Mouse (Mus musculus) cerebellum, postnatal 10 days (tissue): ENCODE measurements around the gene Catsperg1.

Experiments used
- DNase-seq, 2 experiments: peaks; one replicate each; pipeline ENCODE4 v3.0.0; 2021; ENCODE audit warnings: mixed read lengths in 2 of 2

Catsperg1 gene

DNA sequence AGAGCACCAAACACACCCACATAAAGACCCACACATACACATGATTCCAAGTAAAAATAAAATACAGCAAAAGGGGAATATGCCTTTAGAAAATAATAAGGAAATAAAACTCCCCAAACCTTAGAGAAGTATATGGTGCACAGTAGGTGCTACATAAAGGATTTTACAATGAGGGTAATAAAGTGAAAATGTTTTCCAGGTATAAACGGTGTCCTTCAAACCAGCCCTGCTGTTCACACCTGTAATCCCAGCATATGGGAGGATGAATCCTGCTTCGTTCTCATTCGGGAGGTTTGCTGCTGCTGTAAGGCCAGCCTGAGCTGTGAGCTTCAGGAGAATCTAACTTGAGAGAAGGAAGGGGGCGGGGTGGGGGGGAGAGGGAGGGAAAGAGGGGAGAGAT lies 79.6 kb downstream of the Catsperg1 start:
- DNase-seq = no peak
